Mouse (Mus musculus): ENCODE results near the gene Vac14. TPM values are rescaled to one million over a fixed set of nuclear protein-coding genes. Genes with fewer than 3 reads are reported as not detected.
A peak's percentile ranks its signal among the peaks of the same experiment; 100 is the strongest.

Gene Vac14
- total RNA-seq, 2 experiments from 2014 or later = 22.8 to 23.4 TPM

DNA sequence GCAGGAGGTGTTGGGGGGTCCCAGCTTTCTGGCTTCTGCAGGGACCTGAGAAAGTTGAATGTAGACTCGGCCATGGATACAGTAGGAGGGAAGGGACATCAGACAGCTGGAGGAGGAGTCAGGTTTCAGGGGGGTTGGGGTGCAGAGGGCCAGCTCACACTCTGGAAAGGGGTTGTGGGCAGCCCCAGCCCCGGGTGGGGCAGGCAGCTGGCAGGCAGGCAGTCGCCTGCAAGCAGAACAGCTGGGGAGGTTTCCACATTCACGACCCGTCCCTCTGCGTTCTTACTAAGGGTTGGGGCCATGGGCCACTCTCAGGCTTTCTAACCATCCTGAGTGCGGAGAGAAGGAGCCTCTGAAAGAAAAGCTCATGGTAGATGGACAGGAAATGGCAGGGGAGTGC, 98.7 kb downstream of the Vac14 start:
- Histone ChIP-seq H3K27ac (peak overlapping the region; percentile 87; the same call in 1 of the 2 replicates), H3K4me3 (no peak overlapping the region)
- TF ChIP-seq CTCF (conservative IDR thresholded peaks at IDR 0.05) = no peak
- DNase-seq (ENCODE audit: low spot score in 2 of 2) = no peak

DNA sequence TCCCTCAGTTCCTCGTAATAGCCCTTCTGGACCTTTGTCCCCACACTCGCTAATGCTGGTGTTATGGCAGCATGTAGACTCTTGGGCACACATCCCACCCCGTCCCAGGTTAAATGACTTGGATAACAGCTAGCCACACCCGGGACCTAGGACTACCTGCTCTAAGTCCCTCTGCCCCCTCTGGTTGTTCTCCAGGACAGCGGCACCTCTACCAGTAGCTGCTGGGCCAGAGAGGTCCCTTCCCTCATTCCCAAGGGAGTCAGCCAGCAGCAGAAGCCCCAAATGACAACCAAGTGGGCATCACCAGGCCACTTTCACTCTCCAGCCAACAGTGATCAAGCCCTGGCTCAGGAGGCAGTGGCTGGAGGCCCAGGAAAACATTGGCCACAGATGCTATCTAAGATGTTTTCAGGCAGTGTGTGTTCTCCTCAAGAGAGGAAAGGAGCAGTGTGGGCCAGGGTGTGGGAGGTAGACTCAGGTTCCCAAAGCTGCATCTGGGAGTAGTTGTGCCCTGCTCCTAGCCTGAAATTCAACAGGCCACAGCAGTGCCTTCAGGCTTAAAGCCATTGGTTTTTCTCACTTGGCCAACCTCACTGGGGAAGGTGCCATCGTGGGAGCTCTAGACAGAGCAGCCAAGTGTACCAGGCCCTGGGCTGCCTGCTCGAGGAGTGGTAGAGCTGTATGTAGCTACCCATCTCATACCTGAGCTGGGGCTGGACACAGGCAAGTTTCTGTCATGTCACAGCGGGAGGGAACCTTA, 100.0 kb downstream of the Vac14 start:
- no peak for TF ChIP-seq CTCF (conservative IDR thresholded peaks at IDR 0.05)
- H3K4me3 ChIP-seq = no peak overlapping the region
- no peak for DNase-seq (ENCODE audit: low spot score in 2 of 2)
- peak overlapping the region; percentile 90 for H3K27ac ChIP-seq

DNA sequence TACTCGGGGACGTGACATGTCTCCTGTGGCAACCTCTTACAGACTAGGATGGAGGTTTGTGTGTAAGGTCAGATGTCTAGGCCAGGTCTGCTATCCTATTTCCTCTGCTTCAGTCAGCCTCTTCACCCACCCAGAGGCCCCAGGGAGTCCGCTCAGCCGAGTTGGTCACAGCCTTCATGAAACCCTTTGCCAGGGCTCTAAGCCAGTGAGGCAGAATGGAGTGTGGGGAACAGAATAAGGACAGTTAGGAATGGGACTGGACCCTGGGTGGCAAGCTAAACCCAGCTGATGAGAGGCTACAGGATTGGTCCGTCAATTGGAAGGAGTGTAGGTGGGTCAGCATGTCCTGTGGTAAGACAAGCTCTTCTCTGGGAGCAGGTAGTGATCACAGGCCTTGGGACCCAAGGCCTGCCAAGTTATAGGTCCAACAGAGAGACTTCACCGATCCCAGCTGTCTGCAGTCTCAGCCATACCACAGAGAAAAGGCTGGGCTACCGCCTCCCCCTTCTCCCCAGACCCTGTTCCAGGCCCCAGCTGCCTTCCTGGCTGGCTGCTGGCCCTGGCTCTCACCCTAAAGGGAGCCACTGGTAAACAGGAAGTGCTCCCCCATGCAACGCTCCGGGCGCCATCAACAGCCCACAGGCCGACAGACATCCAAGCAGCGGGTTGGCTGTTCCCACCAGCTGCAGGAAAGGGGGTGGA, 100.7 kb downstream of the Vac14 start:
- Histone ChIP-seq H3K27ac (peak overlapping the region; percentile 90), H3K4me3 (no peak overlapping the region)
- no peak for TF ChIP-seq CTCF (conservative IDR thresholded peaks at IDR 0.05)
- peak; percentile 51 to 73 for DNase-seq (ENCODE audit: low spot score in 2 of 2)

DNA sequence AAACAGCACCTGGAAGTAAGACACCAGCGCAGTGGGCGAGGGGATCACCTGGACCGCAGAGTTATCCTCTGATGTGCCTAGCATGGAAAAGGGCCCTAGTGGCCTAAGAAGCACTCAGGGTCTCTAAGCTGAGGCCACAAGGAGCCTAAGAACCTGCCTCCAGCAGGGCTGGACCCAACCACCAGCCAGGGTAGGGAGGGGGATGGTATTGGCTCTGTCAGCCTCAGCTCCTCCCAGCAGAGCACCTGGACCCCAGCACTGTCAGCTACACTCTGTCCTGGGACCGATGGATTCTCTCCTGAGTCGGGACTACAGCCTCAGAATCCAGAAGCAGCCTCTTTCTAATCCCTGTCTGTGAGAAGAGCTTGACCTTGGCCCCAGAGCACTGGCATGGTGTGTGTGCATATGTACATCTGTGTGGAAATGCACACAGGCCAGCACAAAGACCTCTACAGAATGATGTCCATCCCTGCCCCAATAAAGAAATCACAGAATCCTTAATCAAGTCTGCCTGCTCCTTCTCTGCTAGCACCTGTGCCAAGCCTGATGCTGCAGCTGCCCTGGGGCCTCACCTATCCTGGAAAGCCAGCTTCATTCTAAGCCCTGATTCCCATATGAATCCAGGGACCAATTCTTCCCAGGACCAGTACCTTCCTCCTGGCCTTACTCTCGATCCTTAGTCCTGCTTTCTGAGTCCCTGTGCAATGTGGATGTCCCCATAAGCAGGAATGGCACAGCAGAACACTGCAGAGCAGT, 101.7 kb downstream of the Vac14 start:
- peak overlapping the region; percentile 46 for H3K4me3 ChIP-seq
- no peak for DNase-seq (ENCODE audit: low spot score in 2 of 2)
- TF ChIP-seq CTCF (conservative IDR thresholded peaks at IDR 0.05) = no peak
- peak overlapping the region; percentile 90 for H3K27ac ChIP-seq

DNA sequence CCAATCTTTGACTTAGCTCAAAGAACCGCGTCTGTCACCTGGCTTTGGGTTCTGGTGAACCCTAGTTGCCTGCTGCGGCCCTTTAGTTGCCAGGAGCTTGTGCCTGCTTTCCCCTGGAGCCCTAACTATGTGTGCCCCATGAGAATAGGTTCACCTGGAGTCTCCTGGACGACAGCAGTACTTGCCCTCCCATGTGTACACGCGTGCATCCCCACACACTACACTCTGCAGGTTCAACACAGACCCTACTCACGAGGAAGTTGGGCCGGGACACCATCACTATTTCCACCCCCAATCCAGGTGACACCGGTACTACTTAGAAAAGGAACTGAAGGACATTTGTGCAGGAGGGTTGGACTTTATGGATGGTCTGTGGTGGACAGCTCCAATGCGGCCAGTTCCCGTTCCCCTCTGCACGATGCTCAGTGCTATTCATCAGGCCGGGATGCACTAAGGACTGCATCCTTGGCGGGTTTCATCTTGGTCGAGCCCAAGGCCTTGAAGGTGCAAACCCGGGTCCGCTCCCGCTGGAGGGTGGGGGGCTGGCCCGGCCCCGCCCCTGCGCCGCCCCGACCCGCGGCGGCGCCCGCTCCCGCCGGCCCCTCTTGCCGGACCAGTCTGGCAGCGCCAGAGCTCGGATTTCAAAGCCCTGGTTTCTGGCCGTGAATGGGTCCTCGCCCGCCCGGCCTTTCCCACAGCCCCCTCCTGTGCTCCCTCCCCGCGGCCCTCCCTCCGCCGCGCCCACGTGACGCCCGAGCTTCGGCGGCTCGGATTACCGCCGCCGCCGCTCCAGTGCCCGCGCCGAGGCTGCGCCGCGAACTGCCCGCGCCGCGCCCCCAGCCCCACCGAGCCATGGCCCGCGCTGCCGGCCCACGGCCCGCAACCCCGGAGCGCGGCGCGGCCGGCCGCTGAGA, 102.6 kb downstream of the Vac14 start, which contains the start of gene Mtss1l:
Mtss1l (plus strand) TSS at position 792 of the 914 bp plus-strand sequence.
- H3K4me3 ChIP-seq = peak within 1 kb of the TSS; percentile 54
- peak; percentile 76 to 83 for DNase-seq (ENCODE audit: low spot score in 2 of 2)
- H3K27ac ChIP-seq = peak within 1 kb of the TSS; percentile 90
- TF ChIP-seq CTCF (conservative IDR thresholded peaks at IDR 0.05) = no peak

DNA sequence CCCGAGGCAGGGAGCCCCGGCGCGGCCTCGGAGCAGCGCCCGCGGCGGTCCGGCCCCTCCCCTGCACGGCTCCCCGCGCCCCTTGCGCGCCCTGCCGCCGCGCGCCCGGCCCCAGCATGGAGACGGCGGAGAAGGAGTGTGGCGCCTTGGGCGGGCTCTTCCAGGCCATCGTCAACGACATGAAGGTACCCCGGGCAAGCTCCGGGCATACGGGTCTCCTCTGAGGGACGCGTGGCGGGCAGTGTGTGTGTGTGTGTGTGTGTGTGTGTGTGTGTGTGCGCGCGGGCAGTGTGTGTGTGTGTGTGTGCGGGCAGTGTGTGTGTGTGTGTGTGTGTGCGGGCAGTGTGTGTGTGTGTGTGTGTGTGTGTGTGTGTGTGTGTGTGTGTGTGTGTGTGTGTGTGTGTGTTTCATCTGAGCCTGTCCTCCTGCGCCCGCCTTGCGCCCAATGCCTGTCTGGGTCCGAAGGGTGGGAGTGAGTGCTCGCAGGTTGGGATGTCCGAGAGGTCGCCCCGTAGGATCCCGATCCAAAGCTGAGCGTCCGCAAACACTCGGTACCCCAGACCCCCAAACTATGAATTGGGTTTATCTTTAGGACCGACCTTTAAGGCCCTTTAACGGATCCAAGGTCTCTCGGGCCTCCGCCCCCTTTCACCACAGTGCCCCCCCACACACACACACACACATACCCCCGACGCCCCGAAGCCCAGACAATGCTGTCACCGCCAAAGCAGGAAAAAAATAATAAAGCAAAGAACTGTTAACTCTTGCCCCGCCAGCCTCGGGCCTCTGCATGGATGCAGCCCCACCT, 103.4 kb downstream of the Vac14 start:
- Histone ChIP-seq H3K27ac (peak overlapping the region; percentile 90), H3K4me3 (peak overlapping the region; percentile 54)
- no peak for DNase-seq (ENCODE audit: low spot score in 2 of 2)
- TF ChIP-seq CTCF (conservative IDR thresholded peaks at IDR 0.05) = no peak

DNA sequence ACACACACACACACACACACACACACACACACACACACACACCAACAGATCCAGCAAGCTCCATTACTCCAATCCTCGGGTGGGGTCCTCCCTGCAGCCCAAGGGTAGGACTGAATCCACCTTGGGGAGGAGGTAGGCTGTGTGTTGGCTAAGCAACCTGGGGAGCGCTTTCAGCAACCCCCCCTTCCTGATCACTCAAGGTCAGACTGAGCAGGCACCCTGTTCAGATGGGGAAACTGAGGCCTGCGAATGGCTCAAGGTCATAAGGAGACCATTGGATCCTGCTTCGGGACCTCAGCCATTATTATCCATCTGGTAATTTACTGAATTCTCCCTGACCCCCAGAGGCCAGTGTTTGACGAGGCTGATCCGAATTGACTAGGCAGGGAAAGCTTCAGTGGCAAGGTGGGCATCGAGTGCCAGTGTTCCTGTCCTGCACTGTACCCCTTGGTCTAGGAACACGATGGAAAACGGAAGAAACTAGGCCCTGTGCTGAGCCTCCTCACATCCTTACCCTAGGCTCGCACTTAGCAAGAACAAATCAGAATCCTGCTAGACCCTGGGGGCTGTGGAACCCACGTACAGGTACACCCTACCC, 104.1 kb downstream of the Vac14 start:
- peak overlapping the region; percentile 90 for H3K27ac ChIP-seq
- no peak for DNase-seq (ENCODE audit: low spot score in 2 of 2)
- TF ChIP-seq CTCF (conservative IDR thresholded peaks at IDR 0.05) = no peak
- H3K4me3 ChIP-seq = peak overlapping the region; percentile 54

DNA sequence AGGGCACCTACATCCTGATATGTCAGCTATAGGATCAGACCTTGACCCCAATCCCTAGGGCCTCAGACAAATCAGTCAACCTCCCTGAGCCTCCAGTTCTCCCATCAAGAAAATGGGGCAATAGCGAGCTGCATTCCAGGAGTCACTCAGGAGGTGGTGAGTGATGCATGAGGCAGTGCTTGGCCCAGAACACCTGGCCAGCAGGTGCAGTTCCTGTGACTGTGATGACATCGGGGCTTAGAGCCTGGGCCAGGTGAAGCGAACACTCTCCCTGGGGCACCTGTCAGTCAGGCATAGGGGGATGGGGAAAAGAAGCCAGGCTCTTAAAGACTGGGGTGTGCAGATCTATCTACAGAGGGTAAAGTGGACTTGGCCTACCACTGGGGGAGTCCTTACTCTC, 106.1 kb downstream of the Vac14 start:
- peak overlapping the region; percentile 54 for H3K4me3 ChIP-seq
- peak overlapping the region; percentile 90 for H3K27ac ChIP-seq
- no peak for TF ChIP-seq CTCF (conservative IDR thresholded peaks at IDR 0.05)
- no peak for DNase-seq (ENCODE audit: low spot score in 2 of 2)

DNA sequence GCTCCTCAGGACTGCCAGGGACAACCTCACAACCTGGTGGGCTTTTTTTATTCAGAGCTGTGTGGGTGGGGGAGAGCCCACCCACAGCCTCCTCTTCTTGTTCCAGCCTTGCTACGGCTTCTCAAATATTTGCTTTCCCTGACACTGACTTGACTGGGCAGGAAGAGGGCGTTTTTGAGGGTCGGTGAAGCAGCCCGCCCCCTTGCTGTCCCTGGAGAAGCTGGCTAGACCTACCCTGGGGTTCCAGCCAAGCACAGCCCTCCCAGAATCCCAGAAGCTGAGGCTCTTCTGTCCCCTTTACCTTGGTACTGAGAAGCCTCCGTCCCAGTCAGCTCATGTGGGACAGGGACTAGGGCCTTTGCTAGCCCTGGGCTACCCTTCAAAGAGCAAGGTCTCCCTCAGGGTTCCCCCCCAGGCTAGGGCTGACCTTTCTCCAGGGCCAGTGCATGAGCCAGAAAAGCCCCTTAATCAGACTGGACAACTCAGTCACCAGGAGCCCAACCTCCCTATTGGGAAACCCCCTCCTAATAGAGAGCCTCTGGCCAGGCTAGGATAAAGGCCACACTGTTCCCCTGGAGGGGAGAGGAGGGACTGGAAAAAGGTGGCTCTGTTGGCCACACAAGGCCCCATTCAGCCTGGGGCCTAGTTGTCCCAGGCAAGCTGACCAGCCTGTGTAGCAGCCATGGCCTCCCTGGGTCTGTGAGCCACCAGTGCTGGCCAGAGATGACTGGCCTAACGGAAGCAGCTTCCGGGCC, 106.9 kb downstream of the Vac14 start:
- peak in 1 of 2 experiments; percentile 82 for DNase-seq (ENCODE audit: low spot score in 2 of 2)
- TF ChIP-seq CTCF (conservative IDR thresholded peaks at IDR 0.05) = peak; percentile 57
- H3K4me3 ChIP-seq = peak overlapping the region; percentile 54
- peak overlapping the region; percentile 90 for H3K27ac ChIP-seq

DNA sequence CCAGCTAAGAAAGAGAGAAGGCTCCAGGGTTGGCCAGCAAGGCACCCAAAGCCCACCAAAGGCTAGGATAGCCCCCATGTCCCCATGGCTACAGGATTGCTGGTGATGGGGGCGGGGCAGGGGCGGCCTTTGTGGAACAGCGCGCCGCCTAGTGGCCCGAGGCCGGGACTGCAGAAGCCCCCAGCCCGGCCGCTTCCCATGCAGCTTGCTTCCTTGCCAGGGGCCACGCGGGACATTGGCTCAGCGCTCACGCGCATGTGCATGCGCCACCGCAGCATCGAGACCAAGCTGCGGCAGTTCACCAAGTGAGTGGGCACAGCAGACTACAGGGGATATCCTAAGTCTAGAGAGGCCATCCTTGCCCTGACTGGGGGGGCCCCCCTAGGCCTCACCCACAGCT, 108.5 kb downstream of the Vac14 start:
- peak overlapping the region; percentile 90 for H3K27ac ChIP-seq
- TF ChIP-seq CTCF (conservative IDR thresholded peaks at IDR 0.05) = peak; percentile 98
- peak in 1 of 2 experiments; percentile 67 for DNase-seq (ENCODE audit: low spot score in 2 of 2)
- H3K4me3 ChIP-seq = no peak overlapping the region; the same call in 1 of the 2 replicates
